Mouse (Mus musculus) cerebellum, adult 11-12 months (tissue): ENCODE measurements around the gene Rnf123.

Source experiments
- DNase-seq: peaks from one replicate; pipeline ENCODE4 v3.0.0; 2022

Gene Rnf123

DNA sequence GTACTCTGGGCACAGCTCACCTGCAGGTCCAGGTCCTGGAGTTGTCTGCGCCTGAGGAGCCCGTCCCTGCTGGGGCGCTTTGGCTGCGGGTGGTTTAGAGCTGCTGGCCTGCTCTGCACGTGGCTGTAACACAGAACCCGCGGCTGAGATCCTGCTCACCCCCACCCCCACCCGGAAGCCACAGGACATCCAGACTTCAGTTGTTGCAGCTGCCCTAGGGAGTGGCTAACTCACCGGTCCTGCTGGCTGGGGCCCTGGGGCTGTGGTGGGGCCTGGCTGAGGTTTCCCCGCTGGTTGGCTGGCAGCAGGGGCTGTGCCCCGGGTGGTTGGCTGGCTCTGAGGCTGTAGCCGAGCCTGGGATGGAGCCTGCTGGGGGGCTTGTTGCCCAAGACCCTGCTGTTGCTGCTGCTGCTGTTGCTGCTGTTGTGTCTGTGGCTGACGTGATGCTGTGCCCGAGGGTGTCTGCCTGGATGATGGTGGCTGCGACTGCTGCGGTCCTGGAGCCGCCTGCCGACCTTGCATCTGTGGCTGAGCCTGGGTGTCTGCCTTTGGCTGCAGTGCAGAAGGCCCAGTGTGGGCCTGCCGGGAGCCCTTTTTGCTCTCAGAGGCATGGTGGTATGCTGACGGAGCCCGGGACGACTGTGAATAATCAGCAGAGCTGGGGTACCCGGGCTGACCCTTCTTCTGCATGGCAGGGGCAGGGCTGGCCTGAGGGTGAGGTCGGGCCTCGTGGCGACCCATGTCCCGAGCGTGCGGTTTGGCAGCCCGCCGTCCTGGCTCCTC is 21.8 kb upstream of the Rnf123 start:
- DNase-seq, result peak; percentile 70

DNA sequence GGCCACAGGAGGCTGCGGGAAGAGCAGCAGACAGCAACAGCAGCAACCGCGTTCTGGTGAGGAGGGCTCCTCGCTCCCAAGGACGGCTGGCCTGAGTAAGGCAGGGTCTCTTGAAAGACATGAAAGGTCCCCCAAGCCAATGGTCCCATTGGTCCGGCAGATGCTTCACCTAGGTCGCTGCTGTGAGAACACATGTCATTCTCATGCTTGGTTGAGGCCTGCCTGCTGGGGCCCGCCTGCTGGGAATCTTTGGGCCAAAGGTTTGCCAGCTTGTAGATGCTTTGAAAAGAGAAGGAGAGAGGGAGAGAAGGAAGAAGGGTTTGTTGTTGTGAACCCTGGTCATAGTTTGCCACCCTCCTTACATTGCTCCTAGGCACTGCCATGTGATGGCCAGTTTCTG is 16.5 kb upstream of the Rnf123 start:
- DNase-seq, result peak; percentile 70

DNA sequence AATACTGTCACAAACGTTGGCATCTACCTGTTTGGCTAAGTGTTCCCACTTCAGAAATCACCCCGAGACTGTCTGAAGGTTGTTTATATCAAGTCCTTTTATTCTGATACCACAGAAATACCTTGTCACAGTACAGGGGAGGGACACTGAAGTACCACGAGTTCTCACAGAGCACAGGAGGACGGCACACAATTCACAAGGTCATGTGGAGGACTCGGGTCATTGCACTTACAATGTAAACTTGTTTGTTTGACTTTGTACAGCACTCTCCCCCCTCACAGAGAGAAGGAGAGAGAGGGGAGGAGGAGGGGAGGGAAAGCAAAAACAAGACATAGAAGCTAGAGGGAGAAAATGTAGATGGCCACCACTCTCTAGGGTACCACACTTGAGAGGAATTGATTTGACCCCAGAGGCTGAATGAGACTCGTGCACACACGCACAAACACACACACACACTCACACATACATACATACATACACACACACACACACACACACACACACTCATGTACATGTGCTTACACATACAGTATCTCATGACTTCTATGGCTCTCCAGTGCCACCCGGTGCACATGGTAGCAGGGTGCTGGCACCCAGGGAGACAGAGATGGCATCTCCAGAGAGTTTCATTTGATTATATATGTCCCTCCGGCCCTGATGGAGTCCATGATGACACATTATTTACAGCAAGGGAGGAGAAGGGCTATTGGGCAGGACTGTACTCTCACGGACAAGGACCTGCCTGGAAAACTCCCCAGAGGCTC is 13.0 kb upstream of the Rnf123 start:
- DNase-seq, result no peak

DNA sequence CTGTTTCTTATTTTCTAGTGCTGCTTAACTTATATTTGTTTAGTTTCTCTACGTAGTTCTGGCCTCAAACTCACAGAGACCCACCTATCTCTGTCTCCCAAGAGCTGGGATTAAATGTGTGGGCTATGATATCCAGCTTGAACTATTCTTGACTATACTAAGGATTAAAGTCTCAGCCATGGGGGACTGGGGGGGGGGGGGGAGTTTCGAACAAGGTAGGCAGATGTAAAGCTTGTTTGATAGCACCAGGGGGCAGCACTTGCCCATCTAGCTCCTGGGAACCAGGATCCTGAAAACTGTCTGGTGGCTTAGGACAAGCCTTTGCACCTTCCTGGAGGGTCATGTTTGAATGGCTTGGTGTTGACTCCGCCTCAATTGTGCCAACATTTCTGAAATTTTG is 12.4 kb upstream of the Rnf123 start:
- peak; percentile 72 for DNase-seq

DNA sequence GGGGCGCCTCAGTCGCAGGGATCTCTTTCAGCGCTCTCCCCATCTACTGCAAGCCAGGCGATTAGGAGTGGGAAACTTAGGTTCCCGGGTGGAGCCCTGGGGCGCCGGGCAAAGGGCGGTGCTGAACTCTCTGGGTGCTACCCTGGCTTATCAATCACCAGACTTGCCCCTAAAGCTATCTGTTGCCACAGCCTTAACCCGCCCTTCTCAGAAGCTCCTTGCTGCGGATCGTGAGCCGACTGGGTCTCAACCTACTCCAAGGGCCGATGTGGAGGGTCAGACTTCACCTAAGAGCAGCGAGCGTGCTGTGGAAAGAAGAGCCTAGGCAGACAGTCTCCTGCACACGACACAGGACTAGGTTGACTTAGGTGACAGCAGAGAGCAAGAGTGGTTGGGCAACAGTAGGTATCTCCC is 11.9 kb upstream of the Rnf123 start:
- peak; percentile 64 for DNase-seq

DNA sequence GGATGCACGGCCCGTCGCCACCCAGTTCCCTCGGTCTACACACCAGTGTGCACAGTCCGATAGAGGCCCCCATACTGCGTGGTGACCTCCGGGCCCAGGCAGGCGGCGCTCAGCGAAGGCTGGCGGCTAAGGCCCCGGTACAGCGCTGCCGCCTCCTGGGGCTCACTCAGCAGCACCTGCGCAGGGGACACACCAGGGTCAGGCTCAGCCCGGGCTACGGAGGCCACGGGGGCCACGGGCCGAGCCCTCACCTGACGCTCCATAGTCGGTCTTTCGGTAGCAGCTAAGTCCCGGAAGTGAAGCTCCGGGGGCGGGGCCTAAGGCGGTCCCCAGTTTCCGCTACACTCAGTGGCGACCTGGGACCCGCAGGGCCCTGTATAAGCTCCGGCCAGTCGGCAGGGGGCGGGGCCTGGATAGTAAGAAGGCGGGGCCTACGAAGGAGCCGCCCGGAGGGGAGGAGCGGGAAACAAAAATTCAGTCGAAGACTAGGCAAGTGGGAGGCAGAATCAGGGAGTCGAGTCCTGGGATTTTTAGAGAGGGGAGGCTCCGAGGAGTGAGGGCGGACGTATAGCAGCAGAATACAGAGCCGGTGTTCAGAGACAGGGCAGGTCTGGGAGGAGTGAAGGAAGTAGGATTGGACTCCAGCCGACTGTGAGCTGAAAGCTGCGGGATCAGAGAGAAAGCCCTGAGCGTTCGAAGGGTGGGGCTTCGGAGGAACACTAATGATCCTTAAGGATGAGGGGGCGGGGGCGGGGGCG is 11.2 kb upstream of the Rnf123 start, which contains the start of gene Apeh:
TSS of gene Apeh (minus strand) at position 423 of the 758 bp plus-strand sequence.
- DNase-seq, result peak; percentile 95

DNA sequence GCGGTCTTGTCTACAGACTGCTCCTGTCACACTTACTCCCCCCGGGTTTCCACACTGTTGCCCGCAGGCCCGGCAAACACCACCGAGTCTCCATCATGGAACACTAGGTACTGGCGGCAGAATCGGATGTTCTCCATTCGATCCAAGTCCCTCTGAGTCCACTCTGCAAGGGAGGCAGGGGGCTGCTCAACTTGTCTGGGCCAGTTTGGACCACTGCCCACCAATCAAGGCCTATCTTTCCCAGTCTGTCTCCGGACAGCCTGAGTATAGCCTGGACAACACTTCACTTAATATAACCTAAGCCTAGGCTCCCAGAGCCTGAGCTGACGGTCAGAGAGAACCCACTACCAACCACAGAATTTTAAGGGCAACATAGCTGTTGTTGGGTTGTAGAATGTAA is 10.4 kb upstream of the Rnf123 start:
- peak; percentile 64 for DNase-seq

DNA sequence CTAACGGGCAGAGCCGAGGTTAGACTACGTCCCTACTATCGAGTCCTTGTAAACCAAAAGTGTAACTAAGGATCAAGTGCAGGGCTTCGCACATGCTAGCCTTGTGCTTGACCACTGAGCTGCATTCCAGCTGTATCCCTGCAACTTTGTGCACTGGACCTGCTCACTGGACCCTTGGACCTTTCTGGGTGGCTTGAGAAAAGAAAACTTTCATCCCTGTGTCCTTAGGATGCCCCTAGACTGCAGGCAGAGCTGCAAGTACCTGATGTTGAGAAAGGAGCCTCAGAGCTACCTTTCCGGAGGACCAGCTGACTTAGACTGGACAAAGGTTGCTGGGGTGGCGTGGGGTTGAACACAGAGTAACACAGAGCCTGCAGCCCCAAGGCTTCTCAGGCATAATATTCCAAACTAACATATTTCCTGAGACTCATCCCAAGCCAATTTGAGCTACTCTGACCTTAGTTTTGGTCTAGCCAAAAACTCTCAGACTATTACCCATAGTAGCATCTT is 7.5 kb upstream of the Rnf123 start:
- DNase-seq, result no peak

DNA sequence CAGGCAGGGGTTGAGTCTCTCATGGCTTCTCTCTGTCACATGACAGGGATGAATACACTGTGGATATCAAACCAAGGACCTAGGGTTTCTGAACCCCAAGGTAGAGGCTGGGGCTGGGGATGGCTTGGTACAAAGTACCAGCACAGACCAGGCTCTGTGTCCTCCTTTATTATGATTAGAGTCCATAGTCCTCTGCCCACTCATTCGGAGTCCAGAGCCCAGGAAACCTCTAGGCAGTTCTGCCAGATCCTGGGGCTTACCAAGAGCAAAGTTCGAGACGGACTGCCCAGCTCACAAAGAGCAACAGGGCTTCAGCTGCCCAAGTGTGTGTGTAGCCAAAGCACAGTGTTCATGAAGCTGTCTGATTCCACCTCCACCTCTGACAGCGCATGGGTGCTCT is 2.1 kb upstream of the Rnf123 start:
- no peak for DNase-seq

DNA sequence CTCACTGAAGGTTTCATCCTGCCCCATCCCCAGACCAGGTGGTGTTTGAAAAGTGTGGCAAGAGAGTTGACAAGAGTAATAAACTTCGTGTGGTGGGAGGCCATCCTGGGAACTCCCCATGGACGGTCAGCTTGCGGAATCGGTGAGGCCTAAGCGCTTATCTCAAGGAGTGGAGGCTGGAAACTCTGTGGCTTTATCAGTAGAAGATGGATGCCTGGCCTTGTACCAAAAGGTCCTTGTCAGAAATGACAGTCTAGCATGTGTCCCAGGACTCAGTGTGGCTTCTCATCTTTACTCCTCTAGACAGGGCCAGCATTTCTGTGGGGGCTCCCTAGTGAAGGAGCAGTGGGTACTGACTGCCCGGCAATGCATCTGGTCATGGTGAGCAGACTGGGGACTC is 415 bp upstream of the Rnf123 start:
- DNase-seq, result no peak

DNA sequence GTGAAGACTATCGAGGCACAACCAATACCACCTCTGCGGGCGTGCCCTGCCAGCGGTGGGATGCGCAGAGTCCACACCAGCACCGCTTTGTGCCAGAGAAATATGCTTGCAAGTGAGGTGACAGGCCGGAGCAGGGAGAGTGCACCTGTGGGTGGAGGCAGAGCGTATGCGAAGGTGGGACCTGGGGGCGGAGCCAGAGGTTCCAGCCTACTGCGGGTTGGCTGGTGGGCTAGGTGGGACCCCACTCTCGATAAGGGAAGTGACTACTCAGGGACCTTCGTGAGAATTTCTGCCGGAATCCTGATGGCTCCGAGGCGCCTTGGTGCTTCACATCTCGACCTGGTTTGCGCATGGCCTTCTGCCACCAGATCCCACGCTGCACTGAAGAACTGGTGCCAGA is 597 bp downstream of the Rnf123 start:
- peak; percentile 66 for DNase-seq

DNA sequence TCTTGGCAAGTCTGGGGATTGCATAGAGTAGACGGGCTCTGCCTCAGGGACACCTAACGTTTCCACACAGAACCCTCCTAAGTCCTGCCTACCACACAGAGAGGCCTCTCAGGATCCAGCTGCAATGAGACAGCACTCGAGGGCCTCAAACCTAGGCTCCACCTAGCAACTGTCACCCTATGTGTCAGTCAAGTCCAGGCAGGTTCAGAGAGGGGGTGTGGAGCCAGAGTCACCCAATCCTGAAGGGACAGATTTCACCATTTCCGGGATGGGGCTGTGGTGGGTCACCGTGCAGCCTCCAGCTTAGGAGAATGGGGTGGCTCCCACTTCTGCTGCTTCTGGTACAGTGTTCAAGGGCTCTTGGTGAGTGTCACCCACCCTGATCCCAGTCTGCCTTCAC is 3.0 kb downstream of the Rnf123 start, which contains the start of gene Mst1:
TSS of gene Mst1 (plus strand) at position 269 of the 400 bp plus-strand sequence.
- no peak for DNase-seq

DNA sequence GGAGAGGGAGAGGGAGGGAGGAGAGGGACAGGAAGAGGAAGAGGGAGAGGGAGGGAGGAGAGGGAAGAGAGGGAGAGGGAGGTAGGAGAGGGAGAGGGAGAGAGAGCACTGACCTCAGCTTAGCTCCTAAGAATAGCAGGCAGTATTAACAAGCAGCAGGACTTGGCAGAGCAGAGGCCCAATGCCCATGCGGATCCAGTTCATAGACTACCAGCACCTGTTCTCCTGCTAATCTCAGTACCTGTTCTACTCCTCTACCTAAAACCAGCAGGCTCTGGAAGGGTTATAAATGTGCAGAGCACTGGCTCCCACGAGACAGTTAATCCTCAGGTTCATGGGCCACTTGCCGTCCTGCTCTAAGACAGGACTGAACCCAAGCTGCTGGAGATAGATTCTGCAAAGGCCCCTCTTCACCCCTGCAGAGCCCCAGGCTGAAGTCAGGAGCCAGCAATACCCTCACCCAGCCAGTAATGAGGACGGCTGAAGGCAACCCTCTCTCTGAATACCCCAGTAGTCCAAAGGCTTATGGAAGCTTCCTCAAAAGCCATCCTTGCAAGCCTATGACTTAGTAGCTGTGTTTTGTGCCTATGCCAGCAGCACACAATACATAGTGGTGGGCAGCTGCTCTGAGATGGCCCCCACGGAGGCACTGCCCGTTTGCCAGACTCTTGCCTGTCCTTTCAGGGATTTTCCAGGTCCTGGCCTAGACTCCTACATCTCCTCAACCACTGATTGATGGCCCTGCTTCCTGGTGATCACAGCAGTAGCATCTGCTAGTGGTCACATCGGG is 9.8 kb downstream of the Rnf123 start:
- DNase-seq, result peak; percentile 96

DNA sequence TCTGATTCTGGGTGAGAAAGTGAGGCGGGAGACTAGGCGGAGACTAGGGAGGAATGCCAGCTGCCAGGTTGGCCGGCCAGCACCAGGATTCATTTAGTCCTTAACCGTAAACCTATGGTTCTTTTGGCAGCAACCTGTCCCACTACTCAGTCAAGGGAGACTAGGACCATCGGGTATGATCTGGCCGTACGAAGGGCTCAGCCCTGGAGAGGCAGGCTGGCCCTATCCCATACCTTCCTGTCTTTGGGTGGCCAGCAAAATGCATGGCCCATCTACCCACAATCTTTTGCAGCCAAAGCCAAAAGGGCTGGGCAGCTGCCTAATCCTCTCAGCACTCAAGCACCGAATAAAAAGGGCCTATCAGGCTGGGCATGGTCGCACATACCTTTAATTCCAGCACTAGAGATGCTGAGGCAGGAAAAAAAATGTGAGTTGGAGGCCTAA is 10.6 kb downstream of the Rnf123 start:
- DNase-seq, result peak; percentile 77

DNA sequence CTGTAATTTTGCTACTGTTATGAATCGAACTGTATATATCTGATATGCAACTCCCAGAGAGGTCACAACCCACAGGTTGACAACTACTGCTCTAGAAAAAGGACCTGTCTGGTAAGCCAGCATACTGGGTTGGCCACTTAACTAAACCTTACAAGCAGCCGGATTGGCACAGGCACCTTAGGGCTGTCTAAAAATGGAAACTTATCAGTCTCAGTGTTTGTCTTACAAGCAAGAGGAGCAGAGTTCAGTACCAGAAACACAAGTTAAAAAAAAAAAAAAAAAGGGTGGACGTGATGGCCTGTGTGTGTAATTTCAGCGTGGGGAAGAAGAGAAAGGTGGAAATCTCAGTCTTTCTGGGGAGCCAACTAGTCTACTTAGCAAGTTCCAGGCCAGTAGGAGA is 11.3 kb downstream of the Rnf123 start:
- no peak for DNase-seq

DNA sequence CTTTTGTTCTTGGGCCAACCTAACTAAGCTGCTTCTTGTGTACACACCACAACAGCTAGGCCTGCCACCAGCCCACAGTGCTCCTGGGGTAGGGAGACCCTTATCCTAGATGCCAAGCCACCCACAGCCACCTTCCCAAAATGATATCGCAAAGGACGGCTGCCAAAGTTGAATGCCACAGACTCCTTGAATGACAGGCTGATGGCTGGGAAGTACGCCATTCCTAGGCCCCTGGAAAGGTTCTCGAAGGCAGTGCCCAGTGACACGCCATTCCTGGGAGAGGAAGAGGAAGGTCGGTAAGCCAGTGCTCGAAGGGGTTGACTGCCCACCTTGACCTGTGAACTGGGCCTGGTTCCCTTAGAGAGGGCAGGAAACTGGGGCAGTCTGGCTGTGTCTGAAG is 13.6 kb downstream of the Rnf123 start:
- DNase-seq, result peak; percentile 60

DNA sequence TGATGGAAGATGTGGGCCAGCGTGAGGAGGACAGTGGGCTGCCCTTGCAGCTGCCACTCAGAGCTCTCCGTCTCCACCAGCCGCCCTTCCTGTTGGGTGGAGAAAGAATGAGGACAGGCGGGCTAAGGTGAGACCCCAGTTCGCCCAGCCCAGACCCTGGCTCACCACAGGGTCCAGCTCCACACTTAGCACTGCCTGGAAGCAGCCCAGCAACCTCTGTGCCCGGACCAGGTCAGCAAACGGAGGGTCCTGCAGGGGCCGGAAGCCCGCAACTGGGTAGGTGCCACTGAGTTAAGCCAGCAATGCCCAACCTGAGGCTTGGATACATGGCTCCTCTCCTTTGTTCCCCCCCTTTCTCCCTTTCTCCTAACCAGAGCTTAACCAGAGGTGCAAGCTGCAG is 14.1 kb downstream of the Rnf123 start:
- DNase-seq, result peak; percentile 61

DNA sequence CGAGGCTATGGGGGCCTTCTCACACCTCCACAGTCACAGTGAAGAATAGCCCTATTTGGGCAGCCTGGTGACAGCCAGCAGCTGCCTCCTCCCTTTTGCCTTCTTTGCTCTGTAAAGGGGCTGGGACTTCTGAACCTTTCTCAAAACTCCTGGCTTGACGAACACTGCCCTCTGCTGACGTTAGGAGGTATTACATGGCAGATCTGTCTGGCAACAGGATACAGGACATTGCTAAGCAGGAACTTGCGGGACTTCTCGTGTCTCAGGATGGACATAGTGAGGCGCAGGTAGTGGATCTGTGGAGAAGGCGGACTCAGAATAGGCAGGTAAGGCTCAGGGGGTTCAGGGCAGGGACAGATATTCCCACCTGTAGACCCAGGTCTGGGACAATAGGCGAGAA is 15.2 kb downstream of the Rnf123 start:
- DNase-seq, result peak; percentile 88

DNA sequence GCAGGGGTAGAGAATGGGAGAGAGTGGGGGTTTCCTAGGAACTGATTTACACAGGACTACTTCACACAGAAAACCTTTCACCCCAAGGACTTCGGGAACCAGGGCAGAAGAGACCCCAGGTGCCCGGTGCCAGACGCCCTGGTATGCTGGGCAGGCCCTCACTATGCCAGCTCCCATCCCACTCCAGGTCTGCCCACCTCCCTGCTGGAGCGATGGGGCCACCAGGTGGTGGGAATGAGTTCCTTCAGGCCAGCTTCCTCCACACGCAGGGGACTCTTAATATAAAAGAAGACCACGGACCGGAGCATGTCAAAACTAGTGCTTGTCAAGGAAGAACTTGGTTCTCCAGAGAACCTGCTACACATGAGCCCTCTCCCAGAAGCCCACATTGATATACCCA is 15.9 kb downstream of the Rnf123 start:
- peak; percentile 64 for DNase-seq

DNA sequence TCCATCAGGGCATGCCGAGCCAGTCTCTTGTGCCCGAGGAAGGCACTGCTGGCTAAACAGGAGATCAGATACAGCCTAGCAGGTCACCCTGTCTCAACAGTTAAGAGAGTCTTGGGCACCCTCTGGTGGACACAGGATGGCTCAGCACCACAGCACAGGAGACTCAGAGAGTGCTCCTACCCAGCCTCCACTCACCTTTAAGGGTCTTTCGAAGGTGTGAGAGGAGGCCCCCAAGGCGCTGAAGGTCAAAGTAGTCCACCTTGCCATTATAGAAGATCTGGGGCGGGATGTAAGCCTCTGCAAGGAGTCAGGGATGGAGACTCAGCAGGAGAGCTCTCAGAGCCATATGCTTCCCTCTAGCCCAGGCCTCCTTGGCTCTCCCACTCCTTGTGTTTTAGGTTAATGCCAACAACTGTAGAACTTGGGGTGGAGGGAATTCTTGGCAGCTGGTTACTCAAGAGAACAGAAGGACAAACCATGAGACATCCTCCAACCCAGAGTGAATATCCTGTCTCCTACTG is 17.6 kb downstream of the Rnf123 start:
- peak; percentile 88 for DNase-seq

DNA sequence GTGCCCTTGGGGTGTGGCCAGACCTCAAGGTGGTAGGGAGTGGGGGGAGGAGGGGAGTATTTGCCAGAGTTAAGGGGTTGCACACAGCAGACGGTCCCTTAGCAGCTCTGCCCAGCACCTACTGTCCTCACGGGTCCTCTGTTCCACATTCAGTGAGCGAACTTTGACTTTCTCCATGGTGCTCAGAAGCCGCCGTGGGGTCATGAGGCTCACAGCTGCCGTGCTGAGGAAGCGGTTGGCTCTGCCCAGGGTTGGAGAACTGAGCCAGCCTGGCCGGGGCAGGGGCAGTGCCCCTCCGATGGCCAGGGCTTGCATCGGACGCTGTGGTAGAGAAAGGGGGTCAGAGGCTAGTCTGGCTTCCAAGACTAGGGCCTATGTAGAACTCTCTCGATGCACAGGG is 19.8 kb downstream of the Rnf123 start:
- peak; percentile 49 for DNase-seq

DNA sequence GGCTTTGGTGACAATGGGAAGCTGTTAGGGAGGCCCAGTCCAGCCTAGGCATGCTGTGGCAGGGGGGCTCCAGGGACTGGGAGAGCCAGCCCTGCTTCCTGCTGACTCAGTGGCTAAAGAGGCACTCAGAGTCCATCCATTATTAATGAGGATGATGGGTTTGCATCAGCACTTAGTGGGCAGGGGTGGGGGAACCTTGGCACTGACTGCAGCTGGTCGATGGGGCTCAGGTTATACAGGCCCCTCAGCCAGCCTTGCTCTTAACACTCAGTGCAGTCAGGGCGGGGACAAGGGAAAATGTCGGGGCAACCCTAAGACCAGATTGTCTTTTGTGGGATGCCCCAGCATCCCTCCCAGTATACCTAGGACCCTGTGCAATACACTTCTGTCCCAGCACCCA is 21.0 kb downstream of the Rnf123 start:
- DNase-seq, result peak; percentile 38
